Mouse (Mus musculus) heart, adult 2 months (tissue): ENCODE data around the gene Smarcc1. TPM values are rescaled to one million over a fixed set of nuclear protein-coding genes. Genes with fewer than 3 reads are reported as not detected.
A peak's percentile ranks its signal among the peaks of the same experiment; 100 is the strongest.

Experiments used
- DNase-seq, 2 experiments: peaks; one replicate each; pipeline ENCODE4 v3.0.0; 2021
- H3K27ac ChIP-seq: fragments of 200-600 bp; 2 replicates; pipeline ENCODE4 v1.8.1; 2022
- H3K27me3 ChIP-seq: fragments of 200-500 bp; 2 replicates; pipeline ENCODE4 v1.6.1; 2012; ENCODE audit warnings: mild to moderate bottlenecking, low read length, inconsistent platforms, mixed read lengths; ENCODE audit not compliant: control insufficient read depth, insufficient read depth
- H3K36me3 ChIP-seq: fragments of 200-500 bp; 2 replicates; pipeline ENCODE4 v1.6.1; 2012; ENCODE audit warnings: low read length, inconsistent platforms; ENCODE audit not compliant: control insufficient read depth, insufficient read depth
- H3K4me1 ChIP-seq: fragments of 200-500 bp; 2 replicates; pipeline ENCODE4 v1.6.1; 2011; ENCODE audit warnings: low read length; ENCODE audit not compliant: control insufficient read depth, insufficient read depth
- H3K4me3 ChIP-seq: fragments of 200-600 bp; 2 replicates; pipeline ENCODE4 v1.8.1; 2022
- H3K79me2 ChIP-seq: fragments of 200-500 bp; replicated peaks from 2 replicates; pipeline ENCODE4 v1.6.1; 2012; ENCODE audit warnings: mild to moderate bottlenecking, inconsistent platforms, low read length, moderate library complexity, mixed read lengths; ENCODE audit not compliant: control insufficient read depth, insufficient read depth
- H3K9ac ChIP-seq: fragments of 200-500 bp; 2 replicates; pipeline ENCODE4 v1.6.1; 2012; ENCODE audit warnings: low read depth, mild to moderate bottlenecking, control low read depth, inconsistent platforms, low read length, mixed read lengths
- CTCF ChIP-seq: fragments of 200-600 bp; IDR thresholded peaks from 2 replicates; pipeline ENCODE4 v1.8.1; 2022; ENCODE audit warnings: antibody characterized with exemption, mild to moderate bottlenecking, moderate library complexity
- EP300 ChIP-seq: fragments of 200-500 bp; IDR thresholded peaks from 2 replicates; pipeline ENCODE4 v1.6.1; 2011; ENCODE audit warnings: low read depth, low read length, control low read depth; ENCODE audit not compliant: insufficient read depth
- POLR2A ChIP-seq: fragments of 200-500 bp; IDR thresholded peaks from 2 replicates; pipeline ENCODE4 v1.6.1; 2011; ENCODE audit warnings: mild to moderate bottlenecking, low read depth, low read length, control low read depth; ENCODE audit not compliant: insufficient read depth
- WGBS: fragments of 180-500 bp; shearing (Covaris S2); methylation state at CpG from one replicate; pipeline ENCODE4 v1.1.7; 2018; 5-methylcytosine and 5-hydroxymethylcytosine counted together
- intact Hi-C: fragments of 180-260 bp; cut with DNase I; formaldehyde crosslinking; loops from one replicate; pipeline ENCODE4 v1.15.1; 2025
- polyA plus RNA-seq: library from polyadenylated mRNA; depleted of rRNA; stranded (reverse); fragments of >200 nt; gene quantifications from 2 replicates; pipeline ENCODE4 v1.2.3, GENCODE M21; 2012
- total RNA-seq, 2 experiments: library from RNA; stranded (reverse); gene quantifications; 2 replicates each; pipeline ENCODE4 v1.2.3; 2021

The Smarcc1 gene
- total and polyA plus RNA-seq, 3 experiments: 8.4 to 25.2 (median 24.1) TPM

GRCm38 (mm10) chr9:110162441-110162840 is 44.9 kb downstream of the Smarcc1 start:
- H3K4me1 ChIP-seq: peaks cover 2% of the 10 kb centered on the region
- TF ChIP-seq CTCF (no peak), POLR2A (no peak), EP300 (no peak)
- H3K27me3 ChIP-seq: no peaks in the 10 kb centered on the region
- peaks cover 7% of the 10 kb centered on the region for H3K36me3 ChIP-seq
- no peak overlapping the region for H3K9ac ChIP-seq
- peaks cover 2% of the 10 kb centered on the region; the same call in 1 of the 2 replicates for H3K79me2 ChIP-seq
- 79% methylated on average over 5 of the region's 5 CpGs for WGBS
- no peak overlapping the region for H3K27ac ChIP-seq
- H3K4me3 ChIP-seq: no peak overlapping the region
- intact Hi-C loops: no loop called here
- no peak for DNase-seq

GRCm38 (mm10) chr9:110163071-110163470 is 45.6 kb downstream of the Smarcc1 start:
- DNase-seq: no peak
- H3K36me3 ChIP-seq: peaks cover 7% of the 10 kb centered on the region
- TF ChIP-seq EP300 (no peak), POLR2A (no peak), CTCF (no peak)
- H3K4me3 ChIP-seq: no peak overlapping the region
- H3K27me3 ChIP-seq: no peaks in the 10 kb centered on the region
- 36% methylated on average over 2 of the region's 2 CpGs for WGBS
- intact Hi-C loops: no loop called here
- H3K27ac ChIP-seq: no peak overlapping the region
- H3K4me1 ChIP-seq: peaks cover 2% of the 10 kb centered on the region
- peaks cover 2% of the 10 kb centered on the region; the same call in 1 of the 2 replicates for H3K79me2 ChIP-seq
- no peak overlapping the region for H3K9ac ChIP-seq

- peak; percentile 6 to 19 for DNase-seq
- Histone ChIP-seq H3K36me3 (no peaks in the 10 kb centered on the region; the same call in 1 of the 2 replicates), H3K27me3 (no peaks in the 10 kb centered on the region), H3K27ac (peak overlapping the region; percentile 9), H3K4me3 (no peak overlapping the region), H3K9ac (peak overlapping the region; percentile 42), H3K79me2 (no peaks in the 10 kb centered on the region), H3K4me1 (no peaks in the 10 kb centered on the region; the same call in 1 of the 2 replicates)
- TF ChIP-seq EP300 (no peak), CTCF (peak; percentile 43)
- 71% methylated on average over 5 of the region's 5 CpGs for WGBS
- intact Hi-C loops: no loop called here
Measured at GRCm38 (mm10) chr9:110170858-110171257, 53.4 kb downstream of the Smarcc1 start.

- TF ChIP-seq EP300 (no peak), CTCF (no peak), POLR2A (no peak)
- no peak overlapping the region for H3K4me3 ChIP-seq
- 43% methylated on average over 2 of the region's 2 CpGs for WGBS
- H3K27ac ChIP-seq: no peak overlapping the region
- H3K79me2 ChIP-seq: no peaks in the 10 kb centered on the region
- peaks cover 5% of the 10 kb centered on the region for H3K36me3 ChIP-seq
- intact Hi-C loops: no loop called here
- no peaks in the 10 kb centered on the region for H3K27me3 ChIP-seq
- DNase-seq: no peak
- no peaks in the 10 kb centered on the region for H3K4me1 ChIP-seq
- no peak overlapping the region for H3K9ac ChIP-seq
Measured at GRCm38 (mm10) chr9:110199870-110200269, 82.4 kb downstream of the Smarcc1 start.

- Histone ChIP-seq H3K36me3 (peaks cover 3% of the 10 kb centered on the region), H3K79me2 (no peaks in the 10 kb centered on the region), H3K4me1 (no peaks in the 10 kb centered on the region), H3K9ac (no peak overlapping the region), H3K27me3 (no peaks in the 10 kb centered on the region), H3K27ac (no peak overlapping the region), H3K4me3 (no peak overlapping the region)
- no peak for DNase-seq
- 68% methylated on average over 15 of the region's 15 CpGs for WGBS
- intact Hi-C loops: no loop called here
- no peak for TF ChIP-seq POLR2A
- TF ChIP-seq CTCF: no peak
- TF ChIP-seq EP300: no peak
Measured at GRCm38 (mm10) chr9:110205526-110206404, 88.3 kb downstream of the Smarcc1 start.

GRCm38 (mm10) chr9:110206437-110206836 is 88.9 kb downstream of the Smarcc1 start:
- intact Hi-C loops: no loop called here
- no peak overlapping the region for H3K27ac ChIP-seq
- 72% methylated on average over 2 of the region's 2 CpGs for WGBS
- H3K4me1 ChIP-seq: no peaks in the 10 kb centered on the region
- H3K36me3 ChIP-seq: peaks cover 3% of the 10 kb centered on the region
- H3K4me3 ChIP-seq: no peak overlapping the region
- TF ChIP-seq CTCF (no peak), EP300 (no peak), POLR2A (no peak)
- no peaks in the 10 kb centered on the region for H3K27me3 ChIP-seq
- no peaks in the 10 kb centered on the region for H3K79me2 ChIP-seq
- DNase-seq: no peak
- H3K9ac ChIP-seq: no peak overlapping the region
